Mouse (Mus musculus): ENCODE results near the gene Vamp4. TPM values are rescaled to one million over a fixed set of nuclear protein-coding genes. Genes with fewer than 3 reads are reported as not detected.
"Not testable (repeated sequence)": the region's sequence is repeated elsewhere in the genome, so short reads cannot be mapped to it uniquely, and the experiment has no call there.

The Vamp4 gene
- polyA plus RNA-seq, 1 experiment from 2014 or later, result 33.6 TPM

DNA sequence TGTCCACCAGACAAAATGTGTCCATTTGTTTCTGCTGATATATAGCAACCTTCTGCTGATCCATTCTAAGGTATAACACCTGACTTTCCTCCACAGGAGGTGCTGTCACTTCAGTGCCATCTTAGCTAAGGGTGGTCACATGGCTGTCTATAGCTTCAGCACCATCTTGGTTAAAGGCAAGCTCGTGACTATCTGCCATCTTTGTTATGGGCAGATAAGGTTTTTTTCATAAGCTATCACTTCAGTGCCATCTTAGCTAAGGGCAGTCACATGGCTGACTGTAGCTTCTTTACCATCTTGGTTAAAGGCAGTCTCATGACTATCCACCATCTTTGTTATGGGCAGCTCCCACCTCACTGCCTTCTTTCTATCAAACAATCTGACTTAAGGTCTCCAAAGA is 45.2 kb downstream of the Vamp4 start:
- H3K36me3 ChIP-seq (ENCODE audit: control insufficient read depth, insufficient read depth), result no peaks in the 10 kb centered on the region
- H3K4me3 ChIP-seq (ENCODE audit: low read depth, low read length), result no peak overlapping the region
- ATAC-seq, result no peak
- H3K27ac ChIP-seq (ENCODE audit: low read depth, low read length), result no peak overlapping the region
- H3K27me3 ChIP-seq (replicated peaks; ENCODE audit: control insufficient read depth, insufficient read depth, low read length), result no peaks in the 10 kb centered on the region
- H3K4me1 ChIP-seq (replicated peaks; ENCODE audit: control insufficient read depth, insufficient read depth, low read length), result no peaks in the 10 kb centered on the region
- no peaks in the 10 kb centered on the region for H3K9me3 ChIP-seq (ENCODE audit: control insufficient read depth)
- H3K9ac ChIP-seq (ENCODE audit: low read depth, low read length), result no peak overlapping the region
- WGBS, result 80% methylated on average over 1 of the region's 1 CpGs
- TF ChIP-seq CTCF (IDR thresholded peaks at IDR 0.05; ENCODE audit: low read depth), result no peak
- H3K4me2 ChIP-seq (replicated peaks; ENCODE audit: low read depth), result no peak overlapping the region

DNA sequence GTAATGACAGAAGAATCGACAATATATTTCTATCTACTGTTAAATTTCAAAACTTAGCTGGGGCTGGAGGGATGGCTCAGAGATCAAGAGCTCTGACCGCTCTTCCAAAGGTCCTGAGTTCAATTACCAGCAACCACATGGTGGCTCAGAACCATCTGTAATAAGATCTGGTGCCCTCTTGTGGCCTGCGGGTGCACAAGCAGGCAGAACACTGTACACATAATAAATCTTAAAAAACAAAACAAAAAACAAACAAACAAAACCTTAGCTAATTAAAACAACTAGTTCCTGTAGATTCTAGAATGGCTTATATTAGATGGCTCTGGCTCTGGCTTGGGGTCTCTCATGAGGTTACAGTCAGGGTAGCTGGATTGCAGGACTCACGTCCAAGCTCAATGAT is 50.2 kb downstream of the Vamp4 start:
- no peaks in the 10 kb centered on the region for H3K27me3 ChIP-seq (replicated peaks; ENCODE audit: control insufficient read depth, insufficient read depth, low read length)
- no peak overlapping the region for H3K9ac ChIP-seq (ENCODE audit: low read depth, low read length)
- no peaks in the 10 kb centered on the region for H3K4me1 ChIP-seq (replicated peaks; ENCODE audit: control insufficient read depth, insufficient read depth, low read length)
- no peak overlapping the region for H3K4me2 ChIP-seq (replicated peaks; ENCODE audit: low read depth)
- peak; percentile 58 for TF ChIP-seq CTCF (IDR thresholded peaks at IDR 0.05; ENCODE audit: low read depth)
- no peak for ATAC-seq
- no peaks in the 10 kb centered on the region for H3K9me3 ChIP-seq (ENCODE audit: control insufficient read depth)
- H3K4me3 ChIP-seq (ENCODE audit: low read depth, low read length), result no peak overlapping the region
- 72% methylated on average over 4 of the region's 4 CpGs for WGBS
- no peak overlapping the region for H3K27ac ChIP-seq (ENCODE audit: low read depth, low read length)
- no peaks in the 10 kb centered on the region for H3K36me3 ChIP-seq (ENCODE audit: control insufficient read depth, insufficient read depth)

DNA sequence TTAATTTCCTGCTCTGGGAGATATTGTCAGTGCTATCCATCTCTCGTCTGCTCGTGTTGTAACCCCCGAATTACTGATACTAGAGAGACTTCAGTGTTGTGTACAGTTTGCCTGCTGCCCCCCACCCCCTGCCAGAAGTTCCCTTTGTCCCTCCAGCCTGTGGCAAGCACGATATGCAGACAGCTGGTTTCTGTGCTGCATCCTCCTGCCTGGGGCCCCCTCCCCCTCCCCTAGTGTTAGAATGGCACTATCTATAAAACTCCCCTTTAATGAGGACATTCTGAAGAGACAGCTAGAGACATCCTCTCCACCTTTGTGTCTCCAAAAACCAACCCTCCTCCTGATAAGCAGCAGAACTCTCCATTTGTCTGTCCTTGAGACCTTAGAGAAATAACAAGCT is 53.6 kb downstream of the Vamp4 start:
- no peak overlapping the region for H3K4me3 ChIP-seq (ENCODE audit: low read depth, low read length)
- no peaks in the 10 kb centered on the region for H3K27me3 ChIP-seq (replicated peaks; ENCODE audit: control insufficient read depth, insufficient read depth, low read length)
- no peak for TF ChIP-seq CTCF (IDR thresholded peaks at IDR 0.05; ENCODE audit: low read depth)
- H3K27ac ChIP-seq (ENCODE audit: low read depth, low read length), result no peak overlapping the region
- H3K9me3 ChIP-seq (ENCODE audit: control insufficient read depth), result no peaks in the 10 kb centered on the region
- no peak overlapping the region for H3K9ac ChIP-seq (ENCODE audit: low read depth, low read length)
- no peaks in the 10 kb centered on the region for H3K4me1 ChIP-seq (replicated peaks; ENCODE audit: control insufficient read depth, insufficient read depth, low read length)
- no peak overlapping the region for H3K4me2 ChIP-seq (replicated peaks; ENCODE audit: low read depth)
- no peaks in the 10 kb centered on the region for H3K36me3 ChIP-seq (ENCODE audit: control insufficient read depth, insufficient read depth)
- WGBS, result 18% methylated on average over 4 of the region's 4 CpGs
- ATAC-seq, result no peak

DNA sequence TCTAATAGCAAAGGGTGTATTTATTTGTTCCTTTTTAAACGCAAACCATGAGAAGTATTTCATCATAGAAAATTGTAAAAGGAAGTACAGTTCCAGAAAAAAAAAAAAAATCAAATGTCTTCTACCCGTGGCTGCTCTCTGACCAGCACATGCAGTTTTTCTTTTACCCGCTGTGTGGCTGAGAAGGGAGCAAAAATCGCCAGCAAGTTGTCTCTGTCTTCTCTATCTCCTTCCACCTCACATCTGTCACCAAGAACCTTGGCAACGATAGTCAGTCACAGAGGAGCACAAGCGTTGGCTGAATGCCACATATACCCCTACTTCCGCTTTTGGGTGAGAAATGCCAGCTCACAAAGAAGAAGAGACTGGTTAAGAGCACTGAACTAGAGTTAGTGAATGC is 54.9 kb downstream of the Vamp4 start:
- Histone ChIP-seq H3K27me3 (replicated peaks; ENCODE audit: control insufficient read depth, insufficient read depth, low read length) (no peaks in the 10 kb centered on the region), H3K36me3 (ENCODE audit: control insufficient read depth, insufficient read depth) (no peaks in the 10 kb centered on the region), H3K4me3 (ENCODE audit: low read depth, low read length) (no peak overlapping the region), H3K9ac (ENCODE audit: low read depth, low read length) (no peak overlapping the region), H3K9me3 (ENCODE audit: control insufficient read depth) (no peaks in the 10 kb centered on the region), H3K4me2 (replicated peaks; ENCODE audit: low read depth) (no peak overlapping the region), H3K4me1 (replicated peaks; ENCODE audit: control insufficient read depth, insufficient read depth, low read length) (no peaks in the 10 kb centered on the region), H3K27ac (ENCODE audit: low read depth, low read length) (no peak overlapping the region)
- no peak for ATAC-seq
- no peak for TF ChIP-seq CTCF (IDR thresholded peaks at IDR 0.05; ENCODE audit: low read depth)
- WGBS, result 43% methylated on average over 7 of the region's 7 CpGs

DNA sequence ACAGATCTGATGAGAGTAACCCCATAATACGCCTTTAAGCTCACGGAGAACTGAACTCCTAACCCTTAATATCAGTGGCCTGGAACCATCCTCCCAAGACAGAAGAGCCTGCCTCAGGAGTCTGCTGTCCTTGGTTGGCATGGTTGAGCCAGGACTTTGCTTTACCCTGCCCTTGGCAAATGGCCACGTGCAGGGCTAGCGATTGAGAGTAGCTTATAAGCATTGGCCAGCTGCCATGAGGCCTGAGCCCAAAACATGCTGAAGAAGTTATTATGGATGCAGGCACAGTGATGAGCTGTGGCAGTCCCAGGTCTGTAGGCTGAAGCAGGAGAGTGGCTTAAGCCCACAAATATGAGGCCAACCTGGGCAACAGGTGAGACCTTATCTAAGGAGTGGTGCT is 57.5 kb downstream of the Vamp4 start:
- not testable (repeated sequence) for H3K4me2 ChIP-seq (replicated peaks; ENCODE audit: low read depth); H3K27me3 ChIP-seq (replicated peaks; ENCODE audit: control insufficient read depth, insufficient read depth, low read length); H3K27ac ChIP-seq (ENCODE audit: low read depth, low read length); H3K36me3 ChIP-seq (ENCODE audit: control insufficient read depth, insufficient read depth); H3K9ac ChIP-seq (ENCODE audit: low read depth, low read length); H3K4me1 ChIP-seq (replicated peaks; ENCODE audit: control insufficient read depth, insufficient read depth, low read length); ATAC-seq; H3K4me3 ChIP-seq (ENCODE audit: low read depth, low read length); H3K9me3 ChIP-seq (ENCODE audit: control insufficient read depth)
- WGBS, result 74% methylated on average over 4 of the region's 4 CpGs

DNA sequence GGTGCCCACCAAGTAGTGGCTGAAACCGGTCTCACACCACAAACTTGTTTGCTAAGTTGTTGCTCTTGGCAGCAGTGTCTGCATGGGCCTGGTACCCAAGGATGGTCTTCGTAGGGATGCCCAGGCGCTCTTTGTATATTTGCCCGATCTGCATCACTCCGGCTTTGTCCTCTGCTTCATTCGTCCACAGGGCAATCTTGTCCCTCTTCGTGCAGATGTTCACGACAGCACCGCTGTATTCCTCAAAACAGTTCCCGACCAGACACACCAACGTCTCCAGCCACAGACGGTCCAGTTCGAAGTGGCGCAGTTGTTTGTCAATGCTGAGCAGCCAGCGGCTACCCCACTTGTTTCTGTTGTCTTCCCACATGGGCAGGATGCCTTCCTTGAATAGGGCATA is 58.0 kb downstream of the Vamp4 start:
- not testable (repeated sequence) for H3K36me3 ChIP-seq (ENCODE audit: control insufficient read depth, insufficient read depth); ATAC-seq; H3K27me3 ChIP-seq (replicated peaks; ENCODE audit: control insufficient read depth, insufficient read depth, low read length); H3K4me2 ChIP-seq (replicated peaks; ENCODE audit: low read depth); H3K4me3 ChIP-seq (ENCODE audit: low read depth, low read length); H3K4me1 ChIP-seq (replicated peaks; ENCODE audit: control insufficient read depth, insufficient read depth, low read length); H3K27ac ChIP-seq (ENCODE audit: low read depth, low read length); H3K9me3 ChIP-seq (ENCODE audit: control insufficient read depth); H3K9ac ChIP-seq (ENCODE audit: low read depth, low read length)
- 95% methylated on average over 15 of the region's 15 CpGs for WGBS

DNA sequence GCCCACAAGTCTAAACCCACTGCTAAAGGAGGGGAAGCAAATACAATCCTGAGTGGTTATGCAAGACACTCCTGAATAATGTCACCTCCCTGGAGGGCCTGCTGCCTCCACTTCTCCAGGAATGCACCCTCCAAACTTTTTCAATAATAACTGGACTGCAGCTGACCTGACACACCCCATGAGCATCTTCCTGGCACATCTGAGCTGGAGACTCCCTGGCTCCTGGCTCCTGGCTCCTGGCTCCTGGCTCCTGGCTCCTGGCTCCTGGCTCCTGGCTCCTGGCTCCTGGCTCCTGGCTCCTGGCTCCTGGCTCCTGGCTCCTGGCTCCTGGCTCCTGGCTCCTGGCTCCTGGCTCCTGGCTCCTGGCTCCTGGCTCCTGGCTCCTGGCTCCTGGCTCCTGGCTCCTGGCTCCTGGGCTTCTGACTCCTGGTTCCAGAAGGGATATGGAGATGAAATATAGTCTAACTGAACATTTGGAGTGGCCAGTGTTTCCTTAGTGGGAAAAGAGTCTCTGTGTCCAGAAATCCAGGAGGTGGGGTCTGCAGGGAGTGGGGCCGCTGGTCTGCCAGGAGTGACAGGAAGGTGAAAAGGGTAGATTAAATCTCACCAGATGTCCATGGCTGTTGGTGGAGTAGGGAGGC is 65.1 kb downstream of the Vamp4 start:
- H3K9me3 ChIP-seq (ENCODE audit: control insufficient read depth); H3K36me3 ChIP-seq (ENCODE audit: control insufficient read depth, insufficient read depth); H3K27me3 ChIP-seq (replicated peaks; ENCODE audit: control insufficient read depth, insufficient read depth, low read length); H3K27ac ChIP-seq (ENCODE audit: low read depth, low read length); H3K4me1 ChIP-seq (replicated peaks; ENCODE audit: control insufficient read depth, insufficient read depth, low read length); H3K4me2 ChIP-seq (replicated peaks; ENCODE audit: low read depth); ATAC-seq; H3K9ac ChIP-seq (ENCODE audit: low read depth, low read length); H3K4me3 ChIP-seq (ENCODE audit: low read depth, low read length): not testable (repeated sequence)
- WGBS, result 52% methylated on average over 1 of the region's 1 CpGs

Measured in intestine, postnatal 0 days (tissue).